Mouse (Mus musculus) NIH3T3 (cell line): Measurements from ENCODE around the gene Vps45.
"Not testable (repeated sequence)": the region's sequence is repeated elsewhere in the genome, so short reads cannot be mapped to it uniquely, and the experiment has no call there.

ENCODE experiments used
- DNase-seq: peaks from one replicate; pipeline ENCODE4 v3.0.0-alpha.2; 2012; ENCODE audit warnings: low read depth

Gene Vps45

GRCm38 (mm10) chr3:95970661-95971060, 87.6 kb downstream of the Vps45 start:
- not testable (repeated sequence) for DNase-seq

GRCm38 (mm10) chr3:95969277-95969676, 89.0 kb downstream of the Vps45 start:
- peak; percentile 24 for DNase-seq

GRCm38 (mm10) chr3:95965518-95966451, 92.5 kb downstream of the Vps45 start:
- peak; percentile 74 for DNase-seq

- peak; percentile 71 for DNase-seq
These were observed 94.6 kb downstream of the Vps45 start for GRCm38 (mm10) chr3:95963681-95964080.

- no peak for DNase-seq
These were observed 95.0 kb downstream of the Vps45 start for GRCm38 (mm10) chr3:95963230-95963629.

GRCm38 (mm10) chr3:95962182-95962581, 96.1 kb downstream of the Vps45 start:
- DNase-seq = not testable (repeated sequence)

- no peak for DNase-seq
These were observed 98.5 kb downstream of the Vps45 start for GRCm38 (mm10) chr3:95959807-95960206.

- DNase-seq = peak; percentile 60
These were observed 99.2 kb downstream of the Vps45 start for GRCm38 (mm10) chr3:95959082-95959481.

- peak; percentile 44 for DNase-seq
These were observed 100.7 kb downstream of the Vps45 start for GRCm38 (mm10) chr3:95957359-95958148.

- DNase-seq = no peak
These were observed 102.9 kb downstream of the Vps45 start for GRCm38 (mm10) chr3:95955318-95955717.

- not testable (repeated sequence) for DNase-seq
These were observed 103.6 kb downstream of the Vps45 start for GRCm38 (mm10) chr3:95954648-95955173.

GRCm38 (mm10) chr3:95953522-95953921, 104.7 kb downstream of the Vps45 start:
- no peak for DNase-seq

GRCm38 (mm10) chr3:95953023-95953422, 105.2 kb downstream of the Vps45 start:
- DNase-seq = no peak

- not testable (repeated sequence) for DNase-seq
These were observed 106.7 kb downstream of the Vps45 start for GRCm38 (mm10) chr3:95951566-95951965.

GRCm38 (mm10) chr3:95950763-95951551, 107.3 kb downstream of the Vps45 start:
- peak; percentile 94 for DNase-seq
